Mouse (Mus musculus) lung, embryonic 15.5 days (tissue): ENCODE measurements around the gene Ctbp2. TPM values are rescaled to one million over a fixed set of nuclear protein-coding genes. Genes with fewer than 3 reads are reported as not detected.

Experiments used
- ATAC-seq: fragments of 200-750 bp; cut with Nextera tagmentation; 2 replicates; pipeline ENCODE4 v1.8.0; 2017; ENCODE audit warnings: moderate number of reproducible peaks, borderline replicate concordance; ENCODE audit not compliant: low FRiP score, low TSS enrichment; ENCODE audit errors: extremely low read depth
- H3K27ac ChIP-seq: fragments of 300-500 bp; sonication (generic); 2 replicates; pipeline ENCODE4 v1.5.1; 2015; ENCODE audit warnings: moderate library complexity, mild to moderate bottlenecking, inconsistent platforms
- H3K27me3 ChIP-seq: fragments of 300-500 bp; sonication (generic); 2 replicates; pipeline ENCODE4 v1.6.1; 2015; ENCODE audit warnings: inconsistent platforms
- H3K36me3 ChIP-seq: fragments of 300-500 bp; sonication (generic); 2 replicates; pipeline ENCODE4 v1.6.1; 2015; ENCODE audit warnings: inconsistent platforms
- H3K4me1 ChIP-seq: fragments of 300-500 bp; sonication (generic); 2 replicates; pipeline ENCODE4 v1.6.1; 2015; ENCODE audit warnings: inconsistent platforms
- H3K4me2 ChIP-seq: fragments of 300-500 bp; sonication (generic); 2 replicates; pipeline ENCODE4 v1.6.1; 2015; ENCODE audit warnings: inconsistent platforms, mild to moderate bottlenecking, moderate library complexity
- H3K4me3 ChIP-seq: fragments of 300-500 bp; sonication (generic); 2 replicates; pipeline ENCODE4 v1.5.1; 2015; ENCODE audit warnings: mild to moderate bottlenecking, inconsistent platforms
- H3K9ac ChIP-seq: fragments of 300-500 bp; sonication (generic); 2 replicates; pipeline ENCODE4 v1.6.1; 2015; ENCODE audit warnings: inconsistent platforms
- H3K9me3 ChIP-seq: fragments of 300-500 bp; sonication (generic); 2 replicates; pipeline ENCODE4 v1.6.1; 2016; ENCODE audit warnings: inconsistent platforms
- WGBS: fragments of 180-500 bp; shearing (Covaris S2); methylation state at CpG from one replicate; pipeline ENCODE4 v1.1.7; 2015; 5-methylcytosine and 5-hydroxymethylcytosine counted together
- polyA plus RNA-seq: library from polyadenylated mRNA; unstranded; fragments of >200 nt; fragmentation: Nextera tagmentation; extraction: Ambion mirVana; gene quantifications from 2 replicates; pipeline ENCODE4 v1.2.1, GENCODE M21; 2015

The Ctbp2 gene
- polyA plus RNA-seq, 1 experiment from 2014 or later, result 91.6 TPM

- Histone ChIP-seq H3K9ac (no peak overlapping the region), H3K9me3 (no peaks in the 10 kb centered on the region), H3K4me2 (no peak overlapping the region), H3K27me3 (no peaks in the 10 kb centered on the region), H3K27ac (no peak overlapping the region), H3K36me3 (peaks cover 17% of the 10 kb centered on the region), H3K4me1 (no peaks in the 10 kb centered on the region; the same call in 1 of the 2 replicates), H3K4me3 (no peak overlapping the region)
- no peak for ATAC-seq
- WGBS, result 73% methylated on average over 10 of the region's 10 CpGs
Measured at GRCm38 (mm10) chr7:133074462-133075133, 49.6 kb downstream of the Ctbp2 start.

GRCm38 (mm10) chr7:133073147-133073651 is 51.0 kb downstream of the Ctbp2 start:
- WGBS, result 83% methylated on average over 9 of the region's 9 CpGs
- H3K36me3 ChIP-seq, result peaks cover 20% of the 10 kb centered on the region
- no peak overlapping the region for H3K4me3 ChIP-seq
- no peaks in the 10 kb centered on the region for H3K9me3 ChIP-seq
- H3K4me1 ChIP-seq, result no peaks in the 10 kb centered on the region
- H3K4me2 ChIP-seq, result no peak overlapping the region
- H3K9ac ChIP-seq, result no peak overlapping the region
- no peak overlapping the region for H3K27ac ChIP-seq
- H3K27me3 ChIP-seq, result no peaks in the 10 kb centered on the region
- no peak for ATAC-seq

GRCm38 (mm10) chr7:133072535-133072934 is 51.6 kb downstream of the Ctbp2 start:
- no peak overlapping the region for H3K4me3 ChIP-seq
- 81% methylated on average over 4 of the region's 4 CpGs for WGBS
- no peaks in the 10 kb centered on the region for H3K9me3 ChIP-seq
- H3K4me1 ChIP-seq, result no peaks in the 10 kb centered on the region
- no peak overlapping the region for H3K4me2 ChIP-seq
- ATAC-seq, result no peak
- H3K27ac ChIP-seq, result no peak overlapping the region
- peaks cover 22% of the 10 kb centered on the region for H3K36me3 ChIP-seq
- H3K27me3 ChIP-seq, result no peaks in the 10 kb centered on the region
- no peak overlapping the region for H3K9ac ChIP-seq

- Histone ChIP-seq H3K9me3 (no peaks in the 10 kb centered on the region), H3K27me3 (no peaks in the 10 kb centered on the region), H3K4me1 (no peaks in the 10 kb centered on the region), H3K4me2 (no peak overlapping the region), H3K9ac (no peak overlapping the region), H3K36me3 (peaks cover 21% of the 10 kb centered on the region), H3K27ac (no peak overlapping the region), H3K4me3 (no peak overlapping the region)
- WGBS, result 77% methylated on average over 7 of the region's 7 CpGs
- no peak for ATAC-seq
Measured at GRCm38 (mm10) chr7:133067321-133067841, 56.8 kb downstream of the Ctbp2 start.

- Histone ChIP-seq H3K27ac (no peak overlapping the region), H3K4me2 (no peak overlapping the region), H3K27me3 (no peaks in the 10 kb centered on the region), H3K9ac (no peak overlapping the region), H3K9me3 (no peaks in the 10 kb centered on the region), H3K4me1 (no peaks in the 10 kb centered on the region), H3K36me3 (peaks cover 21% of the 10 kb centered on the region), H3K4me3 (no peak overlapping the region)
- ATAC-seq, result no peak; the same call in 1 of the 2 replicates
- WGBS, result 66% methylated on average over 6 of the region's 6 CpGs
Measured at GRCm38 (mm10) chr7:133066776-133067175, 57.4 kb downstream of the Ctbp2 start.

GRCm38 (mm10) chr7:133062055-133062454 is 62.1 kb downstream of the Ctbp2 start:
- Histone ChIP-seq H3K4me1 (peaks cover 3% of the 10 kb centered on the region; the same call in 1 of the 2 replicates), H3K9me3 (no peaks in the 10 kb centered on the region), H3K27me3 (no peaks in the 10 kb centered on the region), H3K4me3 (no peak overlapping the region), H3K27ac (no peak overlapping the region), H3K4me2 (no peak overlapping the region), H3K36me3 (peaks cover 15% of the 10 kb centered on the region), H3K9ac (no peak overlapping the region)
- ATAC-seq, result no peak
- WGBS, result 75% methylated on average over 3 of the region's 3 CpGs

GRCm38 (mm10) chr7:133060170-133060569 is 64.0 kb downstream of the Ctbp2 start:
- Histone ChIP-seq H3K36me3 (peaks cover 15% of the 10 kb centered on the region), H3K4me2 (no peak overlapping the region), H3K27me3 (no peaks in the 10 kb centered on the region), H3K9me3 (no peaks in the 10 kb centered on the region), H3K27ac (no peak overlapping the region), H3K4me3 (no peak overlapping the region), H3K9ac (no peak overlapping the region), H3K4me1 (peaks cover 3% of the 10 kb centered on the region; the same call in 1 of the 2 replicates)
- ATAC-seq, result no peak
- WGBS, result 86% methylated on average over 6 of the region's 6 CpGs

GRCm38 (mm10) chr7:133059517-133060104 is 64.5 kb downstream of the Ctbp2 start:
- 66% methylated on average over 9 of the region's 9 CpGs for WGBS

GRCm38 (mm10) chr7:133059150-133059509 is 65.0 kb downstream of the Ctbp2 start:
- Histone ChIP-seq H3K9me3 (no peaks in the 10 kb centered on the region), H3K36me3 (peaks cover 16% of the 10 kb centered on the region), H3K4me2 (no peak overlapping the region), H3K4me1 (peaks cover 9% of the 10 kb centered on the region), H3K9ac (no peak overlapping the region), H3K4me3 (no peak overlapping the region), H3K27ac (no peak overlapping the region), H3K27me3 (no peaks in the 10 kb centered on the region)
- ATAC-seq, result no peak
- 55% methylated on average over 6 of the region's 6 CpGs for WGBS

More at GRCm38 (mm10) chr7:133059517-133060104, 64.5 kb downstream of the Ctbp2 start:
- H3K4me3 ChIP-seq, result no peak overlapping the region
- H3K27ac ChIP-seq, result no peak overlapping the region
- no peak overlapping the region for H3K9ac ChIP-seq
- H3K4me1 ChIP-seq, result peaks cover 4% of the 10 kb centered on the region
- no peaks in the 10 kb centered on the region for H3K9me3 ChIP-seq
- ATAC-seq, result no peak
- H3K27me3 ChIP-seq, result no peaks in the 10 kb centered on the region
- H3K36me3 ChIP-seq, result peaks cover 19% of the 10 kb centered on the region
- H3K4me2 ChIP-seq, result no peak overlapping the region

- Histone ChIP-seq H3K9me3 (no peaks in the 10 kb centered on the region), H3K4me1 (peaks cover 14% of the 10 kb centered on the region), H3K27me3 (no peaks in the 10 kb centered on the region), H3K4me3 (no peak overlapping the region), H3K27ac (no peak overlapping the region), H3K4me2 (no peak overlapping the region), H3K36me3 (peaks cover 16% of the 10 kb centered on the region), H3K9ac (no peak overlapping the region)
- no peak for ATAC-seq
- 82% methylated on average over 12 of the region's 12 CpGs for WGBS
Measured at GRCm38 (mm10) chr7:133058496-133059149, 65.5 kb downstream of the Ctbp2 start.

GRCm38 (mm10) chr7:133056924-133057323 is 67.2 kb downstream of the Ctbp2 start:
- Histone ChIP-seq H3K9me3 (no peaks in the 10 kb centered on the region), H3K9ac (no peak overlapping the region), H3K27ac (no peak overlapping the region), H3K4me1 (peaks cover 28% of the 10 kb centered on the region), H3K4me2 (no peak overlapping the region), H3K27me3 (no peaks in the 10 kb centered on the region), H3K36me3 (peaks cover 16% of the 10 kb centered on the region), H3K4me3 (no peak overlapping the region)
- 93% methylated on average over 8 of the region's 8 CpGs for WGBS
- no peak for ATAC-seq

- Histone ChIP-seq H3K4me3 (no peak overlapping the region), H3K4me2 (no peak overlapping the region), H3K9me3 (no peaks in the 10 kb centered on the region), H3K27me3 (no peaks in the 10 kb centered on the region), H3K27ac (no peak overlapping the region), H3K4me1 (peaks cover 28% of the 10 kb centered on the region), H3K9ac (no peak overlapping the region), H3K36me3 (peaks cover 19% of the 10 kb centered on the region)
- ATAC-seq, result no peak
- 92% methylated on average over 5 of the region's 5 CpGs for WGBS
Measured at GRCm38 (mm10) chr7:133054486-133054885, 69.7 kb downstream of the Ctbp2 start.
